Mouse (Mus musculus) thymus, postnatal 36 days (tissue): Measurements from ENCODE around the gene Scel.

Experiments
- DNase-seq, 2 experiments: peaks; one replicate each; pipeline ENCODE4 v3.0.0; 2022; ENCODE audit warnings: mixed read lengths in 2 of 2

The Scel gene

DNA sequence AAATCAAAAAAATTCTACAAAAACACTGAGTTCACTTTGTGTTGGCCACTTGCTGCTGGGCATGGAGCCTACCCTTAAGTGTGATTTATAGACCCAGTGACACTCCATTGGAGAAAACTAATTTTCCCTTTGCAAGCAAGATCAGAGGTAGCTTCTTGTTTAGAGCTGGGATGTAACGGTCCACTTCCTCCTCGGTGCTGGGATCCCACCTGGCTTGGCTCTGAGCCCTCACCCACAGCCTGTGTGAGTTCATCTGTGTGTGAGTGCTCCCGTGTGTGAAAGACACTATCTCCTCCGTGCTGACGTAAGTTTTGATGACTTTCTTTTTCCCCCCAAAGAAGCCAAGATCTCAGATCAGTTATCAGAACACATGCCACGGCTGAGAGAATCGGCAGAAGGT, 62.7 kb downstream of the Scel start:
- no peak for DNase-seq

DNA sequence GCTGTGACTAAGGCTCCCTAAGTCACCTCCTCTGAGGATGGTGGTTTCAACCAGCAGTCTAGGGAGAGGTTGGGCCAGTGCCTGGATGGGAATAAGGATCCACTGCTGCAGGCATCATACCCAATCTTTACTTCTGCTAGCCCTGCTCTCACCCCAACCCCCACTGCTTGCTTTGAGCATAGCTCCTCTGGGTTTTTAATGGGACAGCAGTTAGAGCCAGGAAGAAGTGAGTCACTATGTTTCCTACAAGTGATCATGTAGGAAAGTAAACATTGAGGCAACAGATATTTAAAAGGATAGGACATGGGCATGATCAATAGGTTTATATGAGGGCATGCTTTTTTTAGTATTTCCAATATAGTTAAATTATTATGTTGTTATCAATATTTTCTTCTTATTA, 63.9 kb downstream of the Scel start:
- no peak for DNase-seq

DNA sequence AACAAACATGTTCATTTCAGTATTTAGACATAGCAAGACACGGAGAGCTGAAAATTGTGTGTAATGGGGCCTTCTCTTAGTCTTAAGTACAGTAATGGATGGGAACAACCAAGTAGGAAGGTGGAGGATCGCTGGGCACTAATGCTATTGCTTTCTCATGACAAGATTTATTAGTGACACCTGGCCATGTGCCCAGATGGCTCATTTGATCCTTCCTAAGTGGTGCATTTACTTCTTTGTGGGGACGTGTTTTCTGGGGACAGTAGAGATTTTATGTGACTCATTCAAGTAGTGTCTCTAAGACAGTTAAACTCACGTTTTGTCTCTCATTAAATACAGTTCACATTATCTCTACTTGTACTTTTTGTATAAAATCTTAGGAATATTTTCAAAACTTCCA, 73.5 kb downstream of the Scel start:
- DNase-seq = no peak

DNA sequence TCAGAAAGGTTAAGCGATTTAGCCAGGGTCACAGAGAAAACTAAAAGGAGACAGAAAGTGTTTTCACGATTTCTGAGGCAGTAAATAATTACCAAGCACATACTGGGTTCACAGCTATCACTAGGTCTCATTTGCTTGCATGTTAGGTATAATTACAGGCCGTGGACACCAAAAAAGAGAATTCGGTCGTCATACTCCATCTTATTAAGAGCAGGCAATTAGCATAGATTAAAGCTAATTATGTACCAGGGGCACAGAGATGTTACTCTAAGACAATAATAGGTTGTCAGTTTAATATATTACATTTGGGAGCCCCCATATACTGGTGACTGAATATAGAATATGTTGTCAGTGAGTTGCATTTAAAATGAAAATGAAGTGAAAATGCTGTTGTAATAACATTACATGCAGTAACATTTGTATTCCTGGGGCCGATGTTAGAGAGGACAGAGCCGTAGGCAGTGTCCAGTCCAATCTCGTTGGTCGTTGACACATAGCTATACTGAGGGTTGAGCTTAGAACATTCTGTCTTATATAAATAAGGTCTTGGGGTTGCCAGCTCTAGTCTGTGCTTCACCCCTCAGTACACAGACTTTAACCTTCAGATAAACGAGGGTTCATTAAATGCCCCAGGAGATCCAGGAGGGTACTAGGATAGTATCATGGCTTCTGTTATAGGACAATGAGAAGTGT, 74.2 kb downstream of the Scel start:
- no peak for DNase-seq

DNA sequence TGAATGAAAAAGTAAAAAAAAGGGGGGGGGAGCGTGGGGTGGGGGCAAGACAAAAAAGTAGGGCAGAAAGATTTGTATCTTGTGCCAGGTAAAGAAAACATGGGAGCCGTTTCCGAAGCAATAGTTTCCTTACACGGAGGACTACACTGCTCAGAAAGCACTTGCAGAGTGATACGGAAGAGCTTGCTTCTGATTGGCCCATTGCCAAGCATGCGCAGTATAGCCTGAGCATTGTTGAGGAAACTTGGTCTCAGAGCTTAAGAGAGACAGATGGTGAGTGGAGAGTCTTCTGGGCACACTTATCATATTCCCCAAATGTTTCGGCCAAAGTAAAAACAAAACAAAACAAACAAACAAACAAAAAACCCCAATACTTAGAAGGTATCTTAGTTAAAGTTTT, 76.7 kb downstream of the Scel start:
- no peak for DNase-seq

DNA sequence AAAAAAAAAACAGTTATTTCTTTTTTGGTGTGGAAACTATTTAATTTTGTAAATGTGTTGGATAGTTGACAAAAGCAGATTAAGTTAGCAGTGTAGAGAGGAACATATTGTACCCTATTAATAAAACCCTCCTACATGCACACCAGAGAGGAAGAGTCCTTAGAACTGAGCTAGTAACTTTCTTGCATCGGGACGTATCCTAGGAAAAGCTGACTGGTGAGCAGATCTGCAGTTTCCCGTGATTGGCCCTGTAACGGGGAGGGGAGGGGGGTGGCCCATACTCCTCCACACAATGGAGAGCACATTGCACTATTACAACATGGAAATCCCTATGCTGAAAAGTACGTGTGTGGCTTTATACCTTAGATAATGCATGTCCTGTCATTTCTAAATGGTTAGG, 82.7 kb downstream of the Scel start:
- no peak for DNase-seq

DNA sequence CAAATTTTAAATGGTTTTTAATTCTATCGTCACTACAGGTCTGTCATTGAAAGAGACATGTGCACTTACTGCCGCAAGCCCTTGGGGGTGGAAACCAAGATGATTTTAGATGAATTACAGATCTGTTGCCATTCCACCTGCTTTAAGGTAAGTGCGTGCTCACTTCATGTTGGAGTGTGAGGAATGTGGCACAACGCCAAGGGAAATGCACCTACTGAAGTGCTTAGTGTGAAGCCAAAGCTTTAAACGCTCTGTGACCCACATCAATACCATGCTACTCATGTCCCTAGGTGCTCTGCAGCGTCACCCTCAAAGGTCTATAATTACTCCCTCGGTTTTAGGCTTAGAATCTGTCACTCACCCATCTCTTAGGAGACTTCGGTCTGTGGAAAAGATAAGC, 94.9 kb downstream of the Scel start:
- no peak for DNase-seq

DNA sequence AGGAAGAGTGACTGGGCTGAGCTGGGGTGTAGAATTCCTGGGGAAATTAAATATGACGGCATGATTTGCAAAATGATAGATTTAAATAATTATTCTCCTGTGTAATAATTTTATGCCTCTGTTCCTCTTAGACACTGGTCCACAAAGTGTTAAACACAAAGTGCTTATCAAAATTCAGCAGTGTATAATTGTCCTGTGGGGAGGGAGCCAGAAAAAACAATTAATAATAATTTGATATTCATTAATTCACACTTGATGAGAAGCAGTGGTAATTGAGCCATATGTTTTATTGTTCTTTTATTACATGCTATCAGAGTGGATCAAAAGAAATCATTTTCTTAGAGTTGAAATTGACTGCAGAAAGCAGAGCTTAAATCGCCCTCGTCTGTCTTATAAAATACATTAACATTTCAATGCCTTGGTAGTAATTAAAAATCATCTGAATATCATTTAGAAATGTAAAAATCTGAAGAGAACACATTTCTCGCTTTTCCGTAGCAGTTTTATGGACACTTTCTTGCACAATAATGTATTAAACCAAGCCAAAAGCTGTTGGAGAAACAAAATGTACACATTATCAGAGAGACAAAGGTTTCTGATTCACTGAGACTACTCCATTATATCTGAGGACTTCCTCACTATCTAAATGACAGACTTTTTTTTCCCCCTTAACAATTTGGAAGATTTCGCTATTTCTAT, 100.6 kb downstream of the Scel start:
- DNase-seq = no peak

DNA sequence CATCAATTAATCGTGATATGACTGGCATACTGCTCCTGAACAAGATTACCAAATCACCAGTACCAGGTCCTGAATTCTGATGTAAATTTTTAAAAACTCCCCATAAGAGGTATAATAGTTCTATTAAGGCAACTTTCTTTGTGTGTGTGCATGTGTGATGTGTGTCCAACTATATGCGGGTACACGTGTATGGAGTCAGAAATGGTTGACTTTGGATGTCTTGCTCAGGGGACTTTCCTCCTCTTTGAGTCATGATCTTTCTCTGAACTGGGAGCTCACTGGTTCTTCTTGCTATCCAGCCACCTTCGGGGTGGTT, 101.1 kb downstream of the Scel start:
- no peak for DNase-seq

DNA sequence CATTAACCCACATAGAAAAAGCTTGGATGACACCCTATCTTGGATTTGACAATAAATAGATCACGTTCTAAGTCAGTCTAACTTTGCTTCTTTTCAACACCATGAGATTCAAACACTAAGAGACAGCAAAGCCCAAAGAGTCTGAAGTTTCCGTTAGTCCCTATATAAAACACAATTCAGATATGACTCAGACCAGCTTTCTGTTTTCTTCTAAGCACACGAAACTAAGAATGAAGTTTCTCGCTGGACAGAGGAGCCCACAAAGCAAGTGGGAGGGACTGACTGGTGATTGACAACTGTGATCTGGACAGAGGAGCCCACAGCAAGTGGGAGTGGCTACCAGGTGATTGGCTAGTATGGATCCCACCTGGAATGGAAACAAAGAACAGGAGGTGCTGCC, 106.6 kb downstream of the Scel start:
- DNase-seq = no peak

DNA sequence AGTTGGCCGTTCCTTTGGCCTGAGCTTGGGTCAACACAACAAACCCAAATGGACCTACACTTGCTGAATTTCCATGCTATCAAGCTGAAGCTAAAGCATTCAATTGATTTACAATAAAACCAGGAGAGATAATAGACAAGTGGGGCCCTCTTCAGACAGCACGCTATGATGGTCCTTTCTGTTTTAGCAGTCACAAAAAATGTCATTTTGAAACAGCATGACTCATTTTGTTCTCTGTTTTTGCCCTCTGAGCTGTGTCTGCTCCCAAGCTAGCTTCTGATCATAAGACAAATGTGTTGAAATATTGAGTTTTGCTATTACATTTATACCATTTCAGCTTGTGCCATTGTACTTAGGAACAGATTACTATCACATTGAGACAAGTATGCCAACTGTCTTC, 108.1 kb downstream of the Scel start:
- no peak for DNase-seq

DNA sequence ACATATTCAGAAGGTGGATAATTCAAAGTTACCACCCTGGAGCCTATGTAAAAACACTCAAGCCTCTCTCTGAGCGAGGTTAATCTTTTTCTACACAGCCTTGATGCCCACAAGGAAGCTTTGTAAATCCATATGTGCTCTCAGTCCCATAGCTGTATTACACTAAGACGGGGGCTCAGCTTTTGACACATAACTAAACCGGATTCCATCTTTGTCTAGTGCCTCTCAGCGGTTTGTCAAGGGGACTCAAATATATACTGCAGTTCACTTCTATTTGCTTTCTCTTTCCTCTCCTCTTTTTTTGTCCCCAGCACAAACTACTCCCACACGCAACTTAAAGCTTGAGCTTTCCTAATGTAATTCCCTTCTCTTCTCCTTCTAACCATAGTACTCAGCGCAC, 113.0 kb downstream of the Scel start:
- no peak for DNase-seq

DNA sequence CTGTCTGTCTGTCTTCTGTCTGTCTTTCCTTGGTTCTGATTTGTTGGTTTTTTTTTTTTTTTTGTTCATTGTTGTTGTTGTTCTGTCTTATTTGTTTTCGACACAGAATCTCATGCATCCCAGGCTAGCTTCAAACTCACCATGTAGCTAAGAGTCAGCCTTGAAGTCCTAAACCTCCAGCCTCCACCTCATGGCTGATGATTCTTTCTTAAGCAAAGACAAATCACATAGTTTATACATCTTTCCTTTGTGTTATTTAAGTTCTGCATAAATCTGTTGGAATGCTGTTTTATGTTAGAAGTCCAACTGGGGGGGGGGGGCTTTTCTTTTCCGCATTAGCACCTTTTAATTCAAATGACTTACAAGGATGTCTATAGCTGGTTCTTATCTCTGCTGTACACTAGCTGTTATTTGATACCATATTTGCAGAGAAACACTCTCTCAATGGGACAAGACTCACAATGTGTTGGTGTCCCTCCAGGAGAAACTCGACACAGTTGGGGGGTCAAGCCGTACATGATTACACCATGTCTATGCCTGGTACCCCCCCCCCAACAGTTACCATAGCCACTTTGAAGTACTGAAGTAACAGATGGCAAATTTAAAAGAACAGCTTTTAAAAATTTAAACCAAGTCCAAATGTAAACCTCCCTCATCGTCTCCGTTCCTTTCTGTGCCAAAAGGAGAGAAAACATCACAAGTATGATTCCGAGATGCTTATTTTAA, 116.7 kb downstream of the Scel start:
- DNase-seq = no peak

DNA sequence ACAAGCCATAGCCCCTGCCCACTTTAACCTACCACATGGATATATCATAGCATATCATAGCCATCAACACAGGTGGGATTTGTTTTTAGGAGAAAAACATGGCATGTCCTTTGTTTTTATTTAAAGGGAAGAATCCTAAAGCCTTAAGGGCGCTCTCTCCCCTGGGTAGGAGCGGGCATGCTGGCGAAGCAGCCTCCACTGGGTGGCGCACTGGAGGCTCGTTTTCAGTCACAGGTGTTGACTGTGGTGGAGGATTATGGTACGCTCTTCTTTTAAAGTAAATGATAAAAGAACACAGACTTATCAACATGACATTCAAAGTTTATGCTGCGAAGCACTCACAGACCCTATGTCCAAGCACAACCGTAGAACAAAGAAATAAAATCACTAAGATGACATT, 117.4 kb downstream of the Scel start:
- peak; percentile 60 to 66 for DNase-seq

DNA sequence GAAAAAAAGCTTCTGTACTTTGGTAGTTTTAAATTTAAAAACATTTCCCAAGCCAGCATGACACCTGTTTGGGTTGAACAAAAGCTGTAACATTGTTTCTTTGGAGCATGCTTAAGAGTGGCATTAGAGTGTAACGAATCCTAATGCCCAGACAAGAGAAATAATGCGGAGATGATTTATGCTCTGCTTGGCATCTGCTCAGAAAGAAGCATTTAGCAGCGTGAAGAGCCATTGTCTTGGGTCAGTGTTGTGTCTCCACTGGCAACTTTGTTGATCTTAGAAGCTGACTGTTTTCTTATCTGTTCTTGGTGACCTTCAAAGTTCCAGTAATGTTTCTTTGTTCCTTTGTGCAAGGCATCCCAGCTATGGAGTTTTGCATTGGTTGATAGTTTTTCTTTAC, 130.8 kb downstream of the Scel start:
- no peak for DNase-seq

DNA sequence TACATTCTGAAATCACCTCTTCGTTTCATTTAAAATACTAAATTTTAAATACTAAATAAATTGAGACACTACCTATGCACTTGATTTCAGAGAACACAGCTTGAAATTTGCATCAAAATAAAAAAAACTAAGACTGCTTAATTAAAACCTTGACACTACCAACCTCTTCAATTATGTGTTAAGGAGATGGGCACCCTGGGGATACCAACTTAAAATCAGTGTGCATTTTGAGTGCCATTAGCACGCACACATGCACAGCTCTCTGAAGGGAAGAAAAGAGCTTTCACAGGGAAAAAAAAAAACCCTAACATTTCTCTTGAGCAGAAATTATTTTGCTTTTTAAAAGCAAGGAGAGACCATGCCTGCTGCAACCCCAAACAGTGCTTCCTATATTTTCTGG, 134.8 kb downstream of the Scel start:
- no peak for DNase-seq

DNA sequence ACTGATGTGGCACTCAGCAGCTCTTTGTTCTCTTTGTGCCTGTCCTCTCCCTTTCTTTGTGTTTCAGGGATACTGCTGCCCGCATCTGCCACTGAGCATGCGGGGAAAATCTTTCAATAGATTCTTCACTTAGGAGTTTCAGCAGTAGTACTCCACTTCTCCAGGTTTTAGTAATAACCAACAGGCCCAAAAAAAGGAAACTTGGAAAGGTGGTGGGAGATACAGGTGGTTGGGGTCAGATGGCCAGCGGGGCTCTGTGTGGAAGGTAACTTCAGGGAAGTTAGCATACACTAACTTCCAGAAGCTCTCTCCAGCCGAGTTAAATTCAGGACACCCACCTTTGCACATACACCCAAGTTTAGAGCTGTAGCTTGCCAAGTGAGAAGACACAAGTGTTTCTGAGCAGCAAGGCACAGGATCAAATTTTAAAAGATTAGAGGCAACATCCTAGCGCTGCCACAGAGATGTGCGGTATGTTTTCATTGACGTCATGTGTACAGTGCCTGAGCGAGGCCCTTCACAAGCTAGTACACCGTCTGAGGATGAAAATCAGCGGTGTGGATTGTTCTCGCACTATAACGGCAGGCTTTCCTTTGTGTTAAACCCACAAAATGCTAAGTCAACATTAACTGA, 135.6 kb downstream of the Scel start:
- DNase-seq = peak; percentile 16 to 20

DNA sequence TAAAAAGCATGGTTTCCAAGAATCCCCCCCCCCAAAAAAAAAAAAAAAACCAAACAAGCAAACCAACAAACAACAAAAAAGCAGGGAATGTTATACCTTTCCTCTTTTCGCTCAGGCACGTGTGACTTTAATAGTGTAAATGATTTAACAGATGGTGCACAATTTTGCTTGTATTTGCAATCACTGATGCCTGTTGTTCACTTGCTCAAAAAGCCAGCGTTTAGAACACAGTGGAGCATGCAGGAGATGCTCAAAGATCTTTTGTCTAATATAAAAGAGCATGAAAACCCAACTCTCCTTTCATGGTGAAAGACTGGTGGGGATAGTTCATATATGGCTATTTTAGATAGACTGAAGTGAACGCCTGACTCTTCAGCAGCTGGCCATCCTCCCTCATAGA, 136.2 kb downstream of the Scel start:
- DNase-seq = no peak

DNA sequence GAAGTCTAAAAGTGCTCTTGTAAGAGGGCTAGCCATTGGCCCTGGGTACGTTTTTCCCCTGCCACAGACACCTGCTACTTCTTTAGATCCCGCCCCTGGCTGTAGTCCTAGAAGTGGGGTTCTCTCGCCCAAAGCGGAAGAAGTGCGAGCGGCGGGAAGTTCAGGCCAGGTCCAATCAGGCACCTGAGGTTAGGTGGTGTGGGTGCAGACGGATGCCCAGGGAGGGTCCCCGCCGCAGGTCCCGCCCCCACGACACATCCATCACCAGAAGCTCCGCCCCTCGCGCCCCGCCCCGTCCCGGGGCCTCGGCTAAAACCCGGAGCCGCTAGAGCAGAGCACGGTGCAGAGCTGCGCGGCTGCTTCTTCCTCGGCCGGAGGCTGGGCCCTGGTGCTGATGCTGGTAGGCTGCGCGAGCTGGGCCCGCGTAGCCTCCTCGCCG, 136.8 kb downstream of the Scel start, which contains the start of gene Slain1:
TSS of gene Slain1 (plus strand) at position 333 of the 439 bp plus-strand sequence.
- peak; percentile 99 for DNase-seq

DNA sequence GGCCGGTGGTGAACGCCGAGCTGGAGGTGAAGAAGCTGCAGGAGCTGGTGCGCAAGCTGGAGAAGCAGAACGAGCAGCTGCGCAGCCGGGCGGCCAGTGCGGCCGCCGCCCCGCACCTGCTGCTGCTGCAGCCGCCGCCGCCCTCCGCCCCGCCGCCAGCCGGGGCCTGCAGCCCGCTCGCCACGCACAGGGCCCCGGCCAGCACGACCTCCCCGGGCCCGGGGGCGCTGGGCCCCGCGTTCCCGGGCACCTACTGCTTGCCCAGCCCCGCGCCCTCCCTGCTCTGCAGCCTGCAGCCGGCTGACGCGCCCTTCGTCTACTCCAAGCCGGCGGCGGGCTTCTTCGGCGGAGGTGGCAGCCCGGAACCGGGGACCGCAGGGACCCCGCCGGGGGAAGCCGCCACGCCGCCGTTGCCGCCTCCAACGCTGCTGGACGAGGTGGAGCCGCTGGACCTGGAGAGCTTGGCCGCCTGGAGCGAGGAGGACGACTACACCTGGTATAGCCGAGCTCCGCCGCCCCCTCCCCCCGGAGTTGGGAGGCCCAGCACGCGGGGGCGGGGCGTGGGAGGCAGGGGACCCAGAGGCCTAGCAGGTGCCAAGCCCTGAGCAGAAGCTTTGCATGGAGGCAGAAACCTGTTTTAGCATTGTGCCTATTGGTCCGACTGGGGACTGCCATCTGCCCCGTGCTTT, 137.4 kb downstream of the Scel start:
- peak; percentile 88 to 91 for DNase-seq

DNA sequence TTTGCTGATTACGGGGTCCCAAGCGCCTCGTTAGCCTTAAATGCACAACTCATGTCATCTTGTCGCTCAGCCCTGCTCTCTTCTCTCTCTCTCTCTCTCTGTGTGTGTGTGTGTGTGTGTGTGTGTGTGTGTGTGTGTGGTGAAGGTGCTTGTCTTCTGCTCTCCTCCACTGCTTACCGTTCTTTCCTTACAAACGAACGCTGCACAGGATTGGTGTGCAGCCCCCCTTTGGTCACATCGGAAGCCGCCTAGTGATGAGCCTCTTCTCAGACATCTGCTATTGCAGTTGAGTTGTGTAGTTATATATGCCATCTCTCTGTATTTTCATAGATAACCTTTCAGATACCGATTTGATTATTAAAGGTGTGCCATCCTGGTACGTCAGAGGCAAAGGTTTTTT, 138.0 kb downstream of the Scel start:
- DNase-seq = peak in 1 of 2 experiments; percentile 62

DNA sequence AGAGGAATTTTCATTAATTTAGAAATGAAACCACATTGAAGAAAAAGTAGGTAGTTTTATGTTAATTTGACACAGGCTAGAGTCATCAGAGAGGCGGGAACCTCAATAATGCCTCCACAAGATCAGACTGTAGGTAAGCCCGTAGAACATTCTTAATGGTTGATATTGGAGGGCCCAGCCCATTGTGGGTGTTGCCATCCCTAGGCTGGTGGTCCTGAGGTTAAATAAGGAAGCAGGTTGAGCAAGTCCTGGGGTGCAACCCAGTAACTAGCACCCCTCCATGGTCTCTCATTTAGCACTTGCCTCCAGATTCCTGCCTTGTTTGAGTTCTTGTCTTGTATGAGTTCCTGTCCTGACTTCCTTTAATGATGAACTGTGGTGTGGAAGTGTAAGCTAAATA, 138.4 kb downstream of the Scel start:
- DNase-seq = no peak

DNA sequence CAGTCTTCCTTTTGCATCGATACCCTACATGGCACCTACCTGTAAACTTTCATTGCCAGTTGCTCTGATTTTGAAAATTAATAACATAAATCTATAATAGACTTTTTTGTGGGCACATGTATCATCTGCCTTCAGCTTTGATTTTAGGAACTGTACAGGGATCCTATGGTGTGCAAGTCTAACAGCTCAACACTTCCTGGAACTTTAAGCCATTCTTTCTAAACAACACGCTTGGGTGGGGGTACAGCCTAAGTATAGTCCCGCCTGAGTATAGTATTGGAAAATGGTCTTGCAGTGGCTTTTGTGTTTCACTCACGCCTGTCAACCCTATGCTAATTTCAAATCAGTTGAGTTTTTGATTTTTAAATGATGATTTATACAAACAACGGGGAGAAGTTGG, 139.4 kb downstream of the Scel start:
- DNase-seq = no peak
